Mouse (Mus musculus): Measurements from ENCODE around the gene Ech1. TPM values are rescaled to one million over a fixed set of nuclear protein-coding genes. Genes with fewer than 3 reads are reported as not detected.

The Ech1 gene
- total RNA-seq, 1 experiment: 64.1 TPM

GRCm38 (mm10) chr7:28816201-28816600 lies 8.8 kb upstream of the Ech1 start:
- DNase-seq (ENCODE audit: low read depth, low spot score): no peak
- Histone ChIP-seq H3K9ac (ENCODE audit: insufficient read depth, low read depth, low read length, poor library complexity, severe bottlenecking) (no peak overlapping the region; the same call in 1 of the 2 replicates), H3K4me1 (ENCODE audit: control insufficient read depth in 2 of 2, insufficient read depth in 2 of 2, low read length in 2 of 2, poor library complexity in 1 of 2) (peaks cover 1 to 30% of the 10 kb centered on the region in 2 experiments; a peak in 3 of 4 replicates), H3K27ac (ENCODE audit: insufficient read depth, low read depth, low read length, poor library complexity, severe bottlenecking) (no peak overlapping the region), H3K36me3 (ENCODE audit: control insufficient read depth, insufficient read depth, low read length, poor library complexity, severe bottlenecking) (peaks cover 88% of the 10 kb centered on the region), H3K4me3 (ENCODE audit: insufficient read depth in 1 of 2, low read depth in 1 of 2, low read length in 2 of 2, poor library complexity in 1 of 2, severe bottlenecking in 1 of 2) (peak overlapping the region in 1 of 2 experiments; percentile 0; a peak in 1 of 4 replicates), H3K9me3 (ENCODE audit: control insufficient read depth, insufficient read depth, low read depth, low read length) (no peaks in the 10 kb centered on the region)
- TF ChIP-seq MAFK (IDR thresholded peaks at IDR 0.05; ENCODE audit: insufficient read depth, low read depth, low read length) (no peak), CHD2 (IDR thresholded peaks at IDR 0.05; ENCODE audit: low read depth, low read length) (no peak), HCFC1 (IDR thresholded peaks at IDR 0.05; ENCODE audit: borderline replicate concordance, insufficient read depth, low read length) (no peak), ZNF384 (IDR thresholded peaks at IDR 0.05; ENCODE audit: low read depth, low read length) (no peak), ZC3H11A (IDR thresholded peaks at IDR 0.05; ENCODE audit: borderline replicate concordance, low read depth, low read length) (no peak)
- in situ Hi-C loops (cut with MboI; ENCODE audit: low sequenced_read_pairs in 2 of 2, unreplicated experiment in 2 of 2): no loop called here

GRCm38 (mm10) chr7:28816920-28817319 lies 8.1 kb upstream of the Ech1 start:
- Histone ChIP-seq H3K4me1 (ENCODE audit: control insufficient read depth in 2 of 2, insufficient read depth in 2 of 2, low read length in 2 of 2, poor library complexity in 1 of 2) (peaks cover 1 to 33% of the 10 kb centered on the region in 2 experiments; a peak in 3 of 4 replicates), H3K4me3 (ENCODE audit: insufficient read depth in 1 of 2, low read depth in 1 of 2, low read length in 2 of 2, poor library complexity in 1 of 2, severe bottlenecking in 1 of 2) (peak overlapping the region in 1 of 2 experiments; percentile 20; a peak in 1 of 4 replicates), H3K27ac (ENCODE audit: insufficient read depth, low read depth, low read length, poor library complexity, severe bottlenecking) (no peak overlapping the region), H3K36me3 (ENCODE audit: control insufficient read depth, insufficient read depth, low read length, poor library complexity, severe bottlenecking) (peaks cover 93% of the 10 kb centered on the region), H3K9ac (ENCODE audit: insufficient read depth, low read depth, low read length, poor library complexity, severe bottlenecking) (0 out of 2 replicates have a peak overlapping the region, but pooled peaks have one; percentile 8), H3K9me3 (ENCODE audit: control insufficient read depth, insufficient read depth, low read depth, low read length) (no peaks in the 10 kb centered on the region)
- in situ Hi-C loops (cut with MboI; ENCODE audit: low sequenced_read_pairs in 2 of 2, unreplicated experiment in 2 of 2): no loop called here
- TF ChIP-seq HCFC1 (IDR thresholded peaks at IDR 0.05; ENCODE audit: borderline replicate concordance, insufficient read depth, low read length) (no peak), MAFK (IDR thresholded peaks at IDR 0.05; ENCODE audit: insufficient read depth, low read depth, low read length) (no peak)
- no peak for DNase-seq (ENCODE audit: low read depth, low spot score)

- Histone ChIP-seq H3K36me3 (ENCODE audit: control insufficient read depth, insufficient read depth, low read length, poor library complexity, severe bottlenecking) (peaks cover 92% of the 10 kb centered on the region), H3K4me3 (ENCODE audit: insufficient read depth in 1 of 2, low read depth in 1 of 2, low read length in 2 of 2, poor library complexity in 1 of 2, severe bottlenecking in 1 of 2) (peak overlapping the region in 1 of 2 experiments; percentile 20; a peak in 1 of 4 replicates), H3K27ac (ENCODE audit: insufficient read depth, low read depth, low read length, poor library complexity, severe bottlenecking) (no peak overlapping the region), H3K9ac (ENCODE audit: insufficient read depth, low read depth, low read length, poor library complexity, severe bottlenecking) (no peak overlapping the region), H3K4me1 (ENCODE audit: control insufficient read depth in 2 of 2, insufficient read depth in 2 of 2, low read length in 2 of 2, poor library complexity in 1 of 2) (peaks cover 1 to 36% of the 10 kb centered on the region in 2 experiments; a peak in 3 of 4 replicates), H3K9me3 (ENCODE audit: control insufficient read depth, insufficient read depth, low read depth, low read length) (no peaks in the 10 kb centered on the region)
- in situ Hi-C loops (cut with MboI; ENCODE audit: low sequenced_read_pairs in 2 of 2, unreplicated experiment in 2 of 2): no loop called here
- DNase-seq (ENCODE audit: low read depth, low spot score): no peak
- TF ChIP-seq HCFC1 (IDR thresholded peaks at IDR 0.05; ENCODE audit: borderline replicate concordance, insufficient read depth, low read length): no peak
- no peak for TF ChIP-seq ZNF384 (IDR thresholded peaks at IDR 0.05; ENCODE audit: low read depth, low read length)
- TF ChIP-seq CHD2 (IDR thresholded peaks at IDR 0.05; ENCODE audit: low read depth, low read length): no peak
- TF ChIP-seq ZC3H11A (IDR thresholded peaks at IDR 0.05; ENCODE audit: borderline replicate concordance, low read depth, low read length): no peak
Observed at GRCm38 (mm10) chr7:28817524-28817923, 7.5 kb upstream of the Ech1 start.

GRCm38 (mm10) chr7:28817957-28818356 lies 7.1 kb upstream of the Ech1 start:
- Histone ChIP-seq H3K4me1 (ENCODE audit: control insufficient read depth in 2 of 2, insufficient read depth in 2 of 2, low read length in 2 of 2, poor library complexity in 1 of 2) (peaks cover 0 to 36% of the 10 kb centered on the region in 2 experiments; a peak in 3 of 4 replicates), H3K27ac (ENCODE audit: insufficient read depth, low read depth, low read length, poor library complexity, severe bottlenecking) (no peak overlapping the region), H3K9me3 (ENCODE audit: control insufficient read depth, insufficient read depth, low read depth, low read length) (no peaks in the 10 kb centered on the region), H3K9ac (ENCODE audit: insufficient read depth, low read depth, low read length, poor library complexity, severe bottlenecking) (0 out of 2 replicates have a peak overlapping the region, but pooled peaks have one; percentile 23), H3K4me3 (ENCODE audit: insufficient read depth in 1 of 2, low read depth in 1 of 2, low read length in 2 of 2, poor library complexity in 1 of 2, severe bottlenecking in 1 of 2) (no peak overlapping the region), H3K36me3 (ENCODE audit: control insufficient read depth, insufficient read depth, low read length, poor library complexity, severe bottlenecking) (peaks cover 91% of the 10 kb centered on the region)
- no peak for DNase-seq (ENCODE audit: low read depth, low spot score)
- in situ Hi-C loops (cut with MboI; ENCODE audit: low sequenced_read_pairs in 2 of 2, unreplicated experiment in 2 of 2): no loop called here
- TF ChIP-seq MAFK (IDR thresholded peaks at IDR 0.05; ENCODE audit: insufficient read depth, low read depth, low read length) (no peak), HCFC1 (IDR thresholded peaks at IDR 0.05; ENCODE audit: borderline replicate concordance, insufficient read depth, low read length) (no peak), ZC3H11A (IDR thresholded peaks at IDR 0.05; ENCODE audit: borderline replicate concordance, low read depth, low read length) (no peak), CHD2 (IDR thresholded peaks at IDR 0.05; ENCODE audit: low read depth, low read length) (no peak), ZNF384 (IDR thresholded peaks at IDR 0.05; ENCODE audit: low read depth, low read length) (no peak)

GRCm38 (mm10) chr7:28818436-28818835 lies 6.6 kb upstream of the Ech1 start:
- no peak overlapping the region for H3K9ac ChIP-seq (ENCODE audit: insufficient read depth, low read depth, low read length, poor library complexity, severe bottlenecking)
- no peak overlapping the region for H3K4me3 ChIP-seq (ENCODE audit: insufficient read depth in 1 of 2, low read depth in 1 of 2, low read length in 2 of 2, poor library complexity in 1 of 2, severe bottlenecking in 1 of 2)
- H3K4me1 ChIP-seq (ENCODE audit: control insufficient read depth in 2 of 2, insufficient read depth in 2 of 2, low read length in 2 of 2, poor library complexity in 1 of 2): peaks cover 0 to 35% of the 10 kb centered on the region in 2 experiments; a peak in 3 of 4 replicates
- no peak for TF ChIP-seq CHD2 (IDR thresholded peaks at IDR 0.05; ENCODE audit: low read depth, low read length)
- TF ChIP-seq ZNF384 (IDR thresholded peaks at IDR 0.05; ENCODE audit: low read depth, low read length): no peak
- TF ChIP-seq HCFC1 (IDR thresholded peaks at IDR 0.05; ENCODE audit: borderline replicate concordance, insufficient read depth, low read length): no peak
- no peak for TF ChIP-seq ZC3H11A (IDR thresholded peaks at IDR 0.05; ENCODE audit: borderline replicate concordance, low read depth, low read length)
- no peak for TF ChIP-seq MAFK (IDR thresholded peaks at IDR 0.05; ENCODE audit: insufficient read depth, low read depth, low read length)
- in situ Hi-C loops (cut with MboI; ENCODE audit: low sequenced_read_pairs in 2 of 2, unreplicated experiment in 2 of 2): no loop called here
- H3K27ac ChIP-seq (ENCODE audit: insufficient read depth, low read depth, low read length, poor library complexity, severe bottlenecking): no peak overlapping the region
- DNase-seq (ENCODE audit: low read depth, low spot score): no peak
- no peaks in the 10 kb centered on the region for H3K9me3 ChIP-seq (ENCODE audit: control insufficient read depth, insufficient read depth, low read depth, low read length)
- H3K36me3 ChIP-seq (ENCODE audit: control insufficient read depth, insufficient read depth, low read length, poor library complexity, severe bottlenecking): peaks cover 88% of the 10 kb centered on the region

Measured in ES-E14 (cell line).